ENCODE assay signal across 1 mouse cellular context in the genomic region with DNA sequence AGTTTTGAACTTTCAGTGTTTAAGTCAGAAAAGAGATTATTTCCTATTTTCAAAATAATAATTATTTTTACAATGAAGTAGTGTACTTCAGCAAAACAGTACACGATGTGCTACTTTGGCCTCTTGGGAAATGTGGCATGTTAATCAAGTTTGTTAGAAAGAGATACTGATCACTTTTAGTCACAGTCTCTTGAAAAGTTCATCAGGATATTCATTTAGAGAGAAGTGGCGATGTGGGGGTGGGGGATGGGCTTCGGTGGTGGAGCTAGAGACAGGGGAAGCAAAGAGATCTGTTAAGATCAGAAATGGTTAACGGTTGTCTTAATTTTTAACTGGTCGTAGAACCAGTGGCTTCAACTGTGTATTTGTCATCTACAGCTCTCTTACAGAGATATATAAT.
TF ChIP-seq lines count a peak whose summit lies in the region.

No protein-coding gene starts in this region.

TF ChIP-seq in MEL, 35 proteins besides CTCF, POLR2A, EP300 and RAD21 (continued from another document):
- TF ChIP-seq POLR2AphosphoS2 (IDR thresholded peaks at IDR 0.05; ENCODE audit: low read length), result no peak
- TF ChIP-seq ELF1 (IDR thresholded peaks at IDR 0.05; ENCODE audit: low read depth, low read length), result no peak
- 0 out of 2 replicates have a peak, but pooled peaks have one; percentile 12 for TF ChIP-seq GATA1 (IDR thresholded peaks at IDR 0.05; ENCODE audit: low read depth, low read length)
- TF ChIP-seq TBP (IDR thresholded peaks at IDR 0.05; ENCODE audit: low read depth, low read length), result no peak
- TF ChIP-seq MXI1 (IDR thresholded peaks at IDR 0.05; ENCODE audit: low read depth, low read length), result no peak
- TF ChIP-seq RCOR1 (IDR thresholded peaks at IDR 0.05; ENCODE audit: low read depth, low read length), result no peak
- no peak for TF ChIP-seq SMC3 (IDR thresholded peaks at IDR 0.05; ENCODE audit: low read depth, low read length)
- no peak for TF ChIP-seq POLR2AphosphoS5 (IDR thresholded peaks at IDR 0.05; ENCODE audit: borderline replicate concordance, low read depth, low read length)
